Mouse (Mus musculus): Measurements from ENCODE around the gene Sox6. TPM values are rescaled to one million over a fixed set of nuclear protein-coding genes. Genes with fewer than 3 reads are reported as not detected.

Sox6 gene
- total and polyA plus RNA-seq, 3 experiments, result 2.3 to 162 (median 3.8) TPM

DNA sequence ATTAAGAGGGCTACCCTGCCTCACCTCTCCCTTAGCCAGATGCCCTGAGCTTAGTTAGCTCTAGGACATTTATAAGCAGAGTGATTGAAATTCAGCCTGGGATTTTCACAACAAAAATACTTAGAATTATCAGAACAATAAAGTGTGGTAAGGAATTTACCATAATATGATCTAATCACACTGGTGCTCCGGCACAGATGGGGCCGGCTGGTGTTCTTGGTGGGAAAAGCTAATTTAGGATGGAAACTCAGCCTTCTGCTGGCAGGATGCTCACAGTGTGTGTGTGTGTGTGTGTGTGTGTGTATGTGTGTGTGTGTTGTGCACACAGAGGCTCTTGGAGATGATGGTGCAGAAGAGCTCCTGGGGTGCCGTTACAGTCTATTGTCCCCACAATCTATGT lies 501.0 kb downstream of the Sox6 start:
- H3K27me3 ChIP-seq (ENCODE audit: insufficient read depth, low read length), result no peaks in the 10 kb centered on the region
- peaks cover 33% of the 10 kb centered on the region for H3K36me3 ChIP-seq (replicated peaks)
- H3K9me3 ChIP-seq (replicated peaks), result no peaks in the 10 kb centered on the region
- peaks cover 58% of the 10 kb centered on the region for H3K4me1 ChIP-seq (ENCODE audit: insufficient read depth, low read depth, low read length)
- H3K4me3 ChIP-seq (ENCODE audit: low read depth, low read length), result no peak overlapping the region
- TF ChIP-seq GATA2 (IDR thresholded peaks at IDR 0.05; ENCODE audit: borderline replicate concordance, low read depth, low read length) (no peak), POLR2AphosphoS5 (IDR thresholded peaks at IDR 0.05; ENCODE audit: insufficient replicate concordance, low read depth, low read length) (no peak), CTCF (IDR thresholded peaks at IDR 0.05; ENCODE audit: low read depth, low read length) (no peak), TAL1 (conservative IDR thresholded peaks at IDR 0.05; ENCODE audit: low read depth, low read length) (no peak), GATA1 (IDR thresholded peaks at IDR 0.05; ENCODE audit: borderline replicate concordance, low read length) (no peak)
- no peak for DNase-seq (ENCODE audit: low spot score)
- no peak for ATAC-seq (ENCODE audit: extremely low read depth, insufficient number of reproducible peaks, low FRiP score, poor library complexity, severe bottlenecking)

DNA sequence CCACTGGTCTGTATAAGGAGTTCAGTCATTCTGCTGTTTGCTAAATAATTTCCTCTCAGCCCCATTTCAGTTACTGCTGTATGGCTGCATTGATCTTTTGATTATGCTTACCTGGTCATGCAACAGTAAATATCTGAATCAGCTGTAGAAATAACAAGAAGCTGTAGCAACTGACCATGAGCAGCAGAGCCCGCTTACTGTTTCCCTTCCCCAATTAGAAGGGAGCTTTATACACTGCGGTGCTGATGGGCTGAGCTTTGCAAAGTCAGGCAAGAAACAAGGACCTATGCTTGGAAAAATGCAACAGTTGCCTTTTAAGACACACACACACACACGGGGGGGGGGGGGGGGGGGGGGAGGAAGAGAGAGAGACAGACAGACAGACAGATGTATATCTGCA lies 502.1 kb downstream of the Sox6 start:
- Histone ChIP-seq H3K4me1 (ENCODE audit: insufficient read depth, low read depth, low read length) (peaks cover 46% of the 10 kb centered on the region), H3K4me3 (ENCODE audit: low read depth, low read length) (no peak overlapping the region), H3K27me3 (ENCODE audit: insufficient read depth, low read length) (no peaks in the 10 kb centered on the region), H3K36me3 (replicated peaks) (peaks cover 30% of the 10 kb centered on the region), H3K9me3 (replicated peaks) (no peaks in the 10 kb centered on the region)
- DNase-seq (ENCODE audit: low spot score) (no peak), ATAC-seq (ENCODE audit: extremely low read depth, insufficient number of reproducible peaks, low FRiP score, poor library complexity, severe bottlenecking) (no peak)
- TF ChIP-seq TAL1 (conservative IDR thresholded peaks at IDR 0.05; ENCODE audit: low read depth, low read length) (no peak), GATA2 (IDR thresholded peaks at IDR 0.05; ENCODE audit: borderline replicate concordance, low read depth, low read length) (no peak), CTCF (IDR thresholded peaks at IDR 0.05; ENCODE audit: low read depth, low read length) (no peak), GATA1 (IDR thresholded peaks at IDR 0.05; ENCODE audit: borderline replicate concordance, low read length) (no peak), POLR2AphosphoS5 (IDR thresholded peaks at IDR 0.05; ENCODE audit: insufficient replicate concordance, low read depth, low read length) (no peak)

DNA sequence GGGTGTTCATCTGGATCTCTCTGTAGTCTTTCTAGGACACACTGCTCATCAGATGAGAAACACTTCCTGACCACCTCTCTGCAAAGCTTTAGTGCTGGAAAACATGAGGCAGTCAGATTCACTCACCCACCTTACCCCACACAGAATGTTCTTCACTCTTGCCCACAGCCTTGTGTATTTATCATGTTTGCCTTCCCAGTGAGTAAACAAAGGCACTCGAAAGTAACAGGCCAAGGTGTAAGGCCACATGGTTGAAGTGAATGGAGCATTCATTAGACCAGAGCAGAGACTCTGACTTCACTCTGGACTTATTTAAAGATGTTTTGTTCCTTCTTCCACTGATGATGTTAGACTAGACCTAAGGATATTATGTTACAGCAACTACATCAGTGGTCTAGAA lies 506.7 kb downstream of the Sox6 start:
- no peaks in the 10 kb centered on the region for H3K9me3 ChIP-seq (replicated peaks)
- peaks cover 6% of the 10 kb centered on the region; the same call in 1 of the 2 replicates for H3K4me1 ChIP-seq (ENCODE audit: insufficient read depth, low read depth, low read length)
- ATAC-seq (ENCODE audit: extremely low read depth, insufficient number of reproducible peaks, low FRiP score, poor library complexity, severe bottlenecking) (no peak), DNase-seq (ENCODE audit: low spot score) (no peak)
- no peak for TF ChIP-seq GATA1 (IDR thresholded peaks at IDR 0.05; ENCODE audit: borderline replicate concordance, low read length)
- TF ChIP-seq POLR2AphosphoS5 (IDR thresholded peaks at IDR 0.05; ENCODE audit: insufficient replicate concordance, low read depth, low read length), result no peak
- no peak for TF ChIP-seq GATA2 (IDR thresholded peaks at IDR 0.05; ENCODE audit: borderline replicate concordance, low read depth, low read length)
- TF ChIP-seq CTCF (IDR thresholded peaks at IDR 0.05; ENCODE audit: low read depth, low read length), result no peak
- no peak overlapping the region for H3K4me3 ChIP-seq (ENCODE audit: low read depth, low read length)
- H3K27me3 ChIP-seq (ENCODE audit: insufficient read depth, low read length), result no peaks in the 10 kb centered on the region
- peaks cover 17% of the 10 kb centered on the region for H3K36me3 ChIP-seq (replicated peaks)

DNA sequence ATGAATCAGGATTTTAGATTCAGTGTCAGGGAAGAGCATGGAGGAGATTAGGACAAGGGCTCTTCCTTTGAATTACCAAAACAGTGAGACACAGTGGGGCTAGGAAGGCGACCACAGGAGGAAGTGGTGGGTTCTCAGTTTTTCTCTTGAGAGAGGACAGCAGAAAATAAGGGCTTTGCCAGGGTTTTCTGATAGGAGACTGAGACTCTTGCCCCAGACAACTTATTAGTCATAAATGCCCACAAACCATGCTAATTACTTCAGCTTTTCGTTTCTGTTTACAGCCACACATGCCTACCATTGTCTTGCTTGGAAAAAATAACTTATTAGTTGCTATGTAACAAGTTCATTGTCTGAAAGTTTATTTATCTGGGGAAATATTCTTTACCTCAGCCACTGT lies 507.4 kb downstream of the Sox6 start:
- H3K36me3 ChIP-seq (replicated peaks), result peaks cover 13% of the 10 kb centered on the region
- H3K9me3 ChIP-seq (replicated peaks), result no peaks in the 10 kb centered on the region
- no peak for DNase-seq (ENCODE audit: low spot score)
- TF ChIP-seq GATA2 (IDR thresholded peaks at IDR 0.05; ENCODE audit: borderline replicate concordance, low read depth, low read length), result no peak
- no peak for TF ChIP-seq GATA1 (IDR thresholded peaks at IDR 0.05; ENCODE audit: borderline replicate concordance, low read length)
- TF ChIP-seq TAL1 (conservative IDR thresholded peaks at IDR 0.05; ENCODE audit: low read depth, low read length), result no peak
- TF ChIP-seq POLR2AphosphoS5 (IDR thresholded peaks at IDR 0.05; ENCODE audit: insufficient replicate concordance, low read depth, low read length), result no peak
- no peak for TF ChIP-seq CTCF (IDR thresholded peaks at IDR 0.05; ENCODE audit: low read depth, low read length)
- ATAC-seq (ENCODE audit: extremely low read depth, insufficient number of reproducible peaks, low FRiP score, poor library complexity, severe bottlenecking), result no peak
- H3K27me3 ChIP-seq (ENCODE audit: insufficient read depth, low read length), result no peaks in the 10 kb centered on the region
- H3K4me3 ChIP-seq (ENCODE audit: low read depth, low read length), result no peak overlapping the region
- 0 out of 2 replicates have a peak, but pooled peaks cover under 1% of the 10 kb centered on the region for H3K4me1 ChIP-seq (ENCODE audit: insufficient read depth, low read depth, low read length)

DNA sequence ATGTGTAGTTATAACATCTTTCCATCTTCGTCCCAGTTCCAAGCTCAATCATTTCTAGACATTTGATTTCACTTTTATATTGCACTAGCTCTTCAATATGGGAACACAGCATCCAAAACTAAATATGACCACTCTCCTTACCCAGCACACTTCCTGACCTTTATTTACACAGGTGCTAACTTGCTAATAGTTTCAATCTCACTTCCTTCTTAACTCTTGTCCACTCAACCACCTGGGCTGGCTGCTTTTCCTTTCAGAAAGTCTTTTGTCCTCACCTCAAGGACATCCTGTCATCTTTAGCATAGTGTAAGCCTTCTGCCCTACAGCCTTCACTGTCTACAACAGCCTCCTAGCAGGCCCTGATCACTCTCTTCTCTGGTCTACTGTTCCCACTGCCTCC lies 520.9 kb downstream of the Sox6 start:
- H3K4me1 ChIP-seq (ENCODE audit: insufficient read depth, low read depth, low read length), result peaks cover 6% of the 10 kb centered on the region; the same call in 1 of the 2 replicates
- H3K36me3 ChIP-seq (replicated peaks), result peaks cover 6% of the 10 kb centered on the region
- no peaks in the 10 kb centered on the region for H3K9me3 ChIP-seq (replicated peaks)
- ATAC-seq (ENCODE audit: extremely low read depth, insufficient number of reproducible peaks, low FRiP score, poor library complexity, severe bottlenecking) (no peak), DNase-seq (ENCODE audit: low spot score) (no peak)
- no peaks in the 10 kb centered on the region for H3K27me3 ChIP-seq (ENCODE audit: insufficient read depth, low read length)
- H3K4me3 ChIP-seq (ENCODE audit: low read depth, low read length), result no peak overlapping the region
- no peak for TF ChIP-seq GATA1 (IDR thresholded peaks at IDR 0.05; ENCODE audit: borderline replicate concordance, low read length)
- TF ChIP-seq CTCF (IDR thresholded peaks at IDR 0.05; ENCODE audit: low read depth, low read length), result no peak
- TF ChIP-seq TAL1 (conservative IDR thresholded peaks at IDR 0.05; ENCODE audit: low read depth, low read length), result no peak
- TF ChIP-seq GATA2 (IDR thresholded peaks at IDR 0.05; ENCODE audit: borderline replicate concordance, low read depth, low read length), result no peak
- TF ChIP-seq POLR2AphosphoS5 (IDR thresholded peaks at IDR 0.05; ENCODE audit: insufficient replicate concordance, low read depth, low read length), result no peak

DNA sequence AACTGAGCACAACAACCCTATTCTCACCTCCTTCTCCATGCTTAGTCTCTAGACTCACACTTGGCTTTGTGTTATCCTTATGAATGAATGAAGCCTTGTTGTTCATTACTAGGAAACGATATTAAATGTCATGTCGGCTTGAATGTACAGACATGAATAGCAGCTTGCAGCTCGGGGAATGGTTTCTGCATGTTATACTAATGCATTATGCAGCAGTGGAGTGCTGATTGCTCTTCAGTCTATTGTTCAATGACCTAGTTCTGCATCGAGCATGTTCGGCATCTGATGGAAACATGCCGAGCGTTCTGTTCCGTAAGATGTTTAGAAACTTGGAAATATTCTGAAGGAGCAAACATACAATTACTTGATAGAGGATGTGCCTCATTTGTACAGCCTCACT lies 524.9 kb downstream of the Sox6 start:
- no peak for DNase-seq (ENCODE audit: low spot score)
- Histone ChIP-seq H3K4me3 (ENCODE audit: low read depth, low read length) (no peak overlapping the region), H3K27me3 (ENCODE audit: insufficient read depth, low read length) (no peaks in the 10 kb centered on the region), H3K9me3 (replicated peaks) (no peaks in the 10 kb centered on the region), H3K36me3 (replicated peaks) (peaks cover 27% of the 10 kb centered on the region), H3K4me1 (ENCODE audit: insufficient read depth, low read depth, low read length) (no peaks in the 10 kb centered on the region)
- ATAC-seq (ENCODE audit: extremely low read depth, insufficient number of reproducible peaks, low FRiP score, poor library complexity, severe bottlenecking), result no peak
- TF ChIP-seq GATA1 (IDR thresholded peaks at IDR 0.05; ENCODE audit: borderline replicate concordance, low read length) (no peak), TAL1 (conservative IDR thresholded peaks at IDR 0.05; ENCODE audit: low read depth, low read length) (no peak), POLR2AphosphoS5 (IDR thresholded peaks at IDR 0.05; ENCODE audit: insufficient replicate concordance, low read depth, low read length) (no peak), CTCF (IDR thresholded peaks at IDR 0.05; ENCODE audit: low read depth, low read length) (no peak), GATA2 (IDR thresholded peaks at IDR 0.05; ENCODE audit: borderline replicate concordance, low read depth, low read length) (no peak)

All from G1E (cell line).